Mouse (Mus musculus): ENCODE results near the gene Noxo1.
"Not testable (repeated sequence)": the region's sequence is repeated elsewhere in the genome, so short reads cannot be mapped to it uniquely, and the experiment has no call there.

Gene Noxo1

DNA sequence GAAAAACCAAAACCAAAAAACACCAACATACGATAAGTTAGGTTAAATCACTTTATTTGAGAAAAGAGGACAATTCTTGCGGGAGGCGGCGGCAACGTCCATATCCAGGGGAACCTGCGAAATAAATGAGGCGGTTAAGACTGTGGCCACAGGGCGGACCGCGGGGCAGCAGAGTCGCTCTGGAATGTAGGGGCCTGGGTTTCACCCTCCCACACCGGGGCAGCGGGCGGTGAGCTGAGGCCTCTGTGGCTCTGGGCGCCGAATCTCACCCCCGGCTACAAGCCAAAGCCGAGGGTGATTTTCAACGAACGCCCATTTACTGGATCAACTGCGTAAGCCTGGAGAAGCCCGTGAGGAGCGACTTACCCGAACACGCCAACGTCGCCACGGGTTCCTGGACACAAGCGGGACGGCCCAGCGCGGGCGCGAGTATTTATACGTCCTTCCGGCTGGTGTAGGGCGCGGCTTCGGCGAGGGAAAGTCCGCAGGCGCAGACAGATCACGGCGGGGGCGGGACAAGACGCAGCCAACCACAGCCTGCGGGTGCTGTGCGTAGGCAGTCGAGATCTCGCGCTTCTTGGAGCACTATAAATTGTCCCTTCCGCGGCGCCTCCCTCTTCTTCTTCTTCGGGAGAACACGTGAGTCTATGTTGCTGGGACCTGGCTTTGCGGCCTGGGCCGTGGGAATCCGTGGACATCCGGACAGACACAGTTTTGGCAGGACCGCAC is 23.6 kb downstream of the Noxo1 start:
- in situ Hi-C loops (cut with MboI, MseI) = no loop called here

DNA sequence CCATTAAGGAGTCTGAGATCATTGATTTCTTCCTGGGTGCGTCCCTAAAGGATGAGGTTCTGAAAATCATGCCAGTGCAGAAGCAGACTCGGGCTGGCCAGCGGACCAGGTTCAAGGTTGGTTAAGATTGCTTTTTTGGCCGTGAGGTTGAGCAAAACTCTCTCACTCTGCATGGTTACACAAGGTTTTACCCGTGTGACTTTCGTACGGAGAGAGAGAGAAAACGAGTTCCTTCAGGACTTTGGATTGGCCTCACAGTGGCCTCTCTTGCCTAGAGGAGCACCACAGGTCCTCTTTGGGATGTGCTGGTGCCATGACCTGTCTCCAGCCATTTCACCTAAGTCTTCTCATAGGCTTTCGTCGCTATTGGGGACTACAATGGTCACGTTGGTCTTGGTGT is 24.6 kb downstream of the Noxo1 start:
- in situ Hi-C loops (cut with MboI, MseI) = not testable (repeated sequence)

- in situ Hi-C loops (cut with MboI, MseI) = not testable (repeated sequence)
These were observed 25.4 kb downstream of the Noxo1 start for GRCm38 (mm10) chr17:24721383-24721955.

GRCm38 (mm10) chr17:24722220-24722924 is 26.3 kb downstream of the Noxo1 start:
- in situ Hi-C loops (cut with MboI, MseI) = no loop called here

GRCm38 (mm10) chr17:24723122-24723880 is 27.3 kb downstream of the Noxo1 start:
- in situ Hi-C loops (cut with MboI, MseI) = no loop called here

DNA sequence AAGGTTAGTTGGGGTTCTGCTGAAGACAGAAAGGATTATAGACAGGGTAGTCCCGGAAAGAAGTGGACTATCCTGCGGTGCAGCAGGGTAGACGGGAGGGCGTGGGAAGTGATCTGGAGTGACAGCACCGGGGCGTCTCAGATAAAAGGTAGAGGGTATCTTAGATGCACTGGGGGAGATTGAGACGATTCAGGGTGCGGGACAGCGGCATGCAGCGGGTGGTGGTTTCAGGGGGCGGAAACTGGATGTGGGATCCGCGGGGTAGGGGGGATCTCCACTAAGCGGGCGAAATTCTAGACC is 27.8 kb downstream of the Noxo1 start:
- in situ Hi-C loops (cut with MboI, MseI) = no loop called here

DNA sequence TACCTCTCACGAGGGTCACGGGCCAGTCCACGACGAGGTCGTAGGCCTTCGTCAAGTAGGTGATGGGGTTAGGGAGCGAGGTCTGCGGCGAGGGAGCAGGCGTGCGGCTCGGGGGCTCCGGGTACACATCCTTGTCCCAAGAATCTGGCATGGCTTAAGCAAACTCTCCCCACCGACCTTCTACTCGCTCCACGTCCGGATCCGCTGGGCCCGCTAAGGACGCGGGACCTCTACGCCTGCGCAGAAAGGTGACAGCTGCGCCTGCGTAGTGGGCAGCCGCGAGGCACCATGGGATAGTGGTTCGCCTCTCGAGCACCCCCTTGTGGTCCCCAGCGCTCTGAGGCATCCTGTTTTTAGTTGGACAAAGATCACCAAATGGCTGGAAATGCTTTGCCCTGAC is 28.1 kb downstream of the Noxo1 start, which contains the start of gene Ndufb10:
Ndufb10 (minus strand) TSS at position 295 of the 400 bp plus-strand sequence.
- in situ Hi-C loops (cut with MboI, MseI) = no loop called here

DNA sequence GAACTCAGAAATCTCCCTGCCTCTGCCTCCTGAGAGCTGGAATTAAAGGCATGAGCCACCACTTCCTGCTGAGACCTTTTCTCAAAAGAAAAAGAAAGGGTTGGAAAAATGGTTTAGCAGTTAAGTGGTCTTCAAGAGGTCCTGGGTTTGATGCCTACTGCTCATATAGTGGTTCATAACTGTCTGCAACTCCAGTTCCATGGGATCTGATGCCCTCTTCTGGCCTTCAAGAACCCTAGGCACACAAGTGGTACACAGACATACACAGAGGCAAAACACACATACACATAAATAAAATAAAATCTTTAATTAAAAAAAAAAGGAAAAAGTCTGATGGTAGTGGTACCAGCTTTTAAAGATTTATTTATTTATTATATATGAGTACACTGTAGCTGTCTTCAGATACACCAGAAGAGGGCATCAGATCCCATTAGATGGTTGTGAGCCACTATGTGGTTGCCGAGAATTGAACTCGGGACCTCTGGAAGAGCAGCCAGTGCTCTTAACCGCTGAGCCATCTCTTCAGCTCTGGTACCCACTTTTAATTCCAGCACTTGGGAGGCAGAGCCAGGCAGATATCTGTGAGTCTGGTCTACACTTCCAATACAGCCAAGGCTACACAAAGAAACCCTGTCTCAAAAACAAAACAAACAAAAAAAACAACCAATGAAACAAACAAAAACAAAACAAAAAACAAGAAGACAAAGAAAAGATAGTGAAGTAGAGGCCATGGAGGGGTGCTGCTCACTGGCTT is 29.8 kb downstream of the Noxo1 start:
- in situ Hi-C loops (cut with MboI, MseI) = no loop called here

DNA sequence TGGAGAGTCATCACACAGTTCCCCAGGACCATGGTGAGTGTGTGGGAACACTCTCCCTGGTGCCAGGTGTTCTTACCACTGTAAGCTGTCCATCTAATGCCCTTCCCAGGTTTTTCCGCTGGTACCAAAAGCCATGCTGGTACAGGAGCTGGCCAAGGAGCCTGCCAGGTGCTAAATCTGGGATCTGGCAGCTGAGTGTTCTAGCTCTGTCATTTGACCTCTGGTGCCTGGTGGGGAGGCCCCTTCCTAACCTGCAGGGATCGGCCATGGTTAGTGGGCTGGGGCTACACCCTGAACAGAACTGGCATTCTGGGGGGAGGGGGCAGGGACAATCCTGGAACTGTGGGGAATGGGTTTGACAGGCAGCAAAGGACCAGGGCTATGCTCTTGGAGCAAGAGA is 31.6 kb downstream of the Noxo1 start, which contains the start of gene Rpl3l:
Rpl3l (plus strand) TSS at position 203 of the 400 bp plus-strand sequence.
- in situ Hi-C loops (cut with MboI, MseI) = no loop called here

DNA sequence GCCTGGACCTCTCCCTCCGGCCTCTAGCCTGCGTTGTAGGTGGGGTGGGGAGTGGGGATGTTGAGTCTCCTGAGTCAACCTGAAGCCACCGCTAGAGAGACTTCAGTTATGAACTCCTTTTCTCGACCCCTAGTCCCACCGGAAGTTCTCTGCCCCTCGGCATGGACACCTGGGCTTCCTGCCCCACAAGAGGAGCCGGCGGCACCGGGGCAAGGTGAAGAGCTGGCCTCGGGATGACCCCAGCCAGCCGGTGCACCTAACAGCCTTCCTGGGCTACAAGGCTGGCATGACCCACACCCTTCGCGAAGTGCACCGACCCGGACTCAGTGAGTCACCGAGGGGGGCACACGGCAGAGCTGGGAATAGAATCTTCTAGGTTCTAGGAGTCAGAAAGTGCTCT is 32.1 kb downstream of the Noxo1 start:
- in situ Hi-C loops (cut with MboI, MseI) = no loop called here

DNA sequence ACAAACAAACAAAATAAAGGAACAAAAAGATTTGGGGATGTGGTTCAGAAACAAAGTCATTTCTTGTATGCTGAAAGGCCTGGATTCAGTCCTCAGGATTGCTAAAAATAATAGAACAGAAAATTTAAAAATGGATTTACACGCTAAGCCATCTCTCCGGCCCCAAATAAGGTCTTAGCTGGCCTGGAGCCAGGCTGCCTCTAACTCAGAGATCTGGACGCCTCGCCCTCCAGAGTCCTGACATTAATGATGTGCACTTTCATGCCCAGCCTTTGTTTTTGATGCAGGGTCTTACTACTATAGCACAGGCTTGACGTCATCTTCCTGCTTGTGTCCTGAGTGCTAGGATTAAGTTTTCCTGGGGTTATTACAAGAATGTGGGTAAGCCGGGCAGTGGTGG is 33.0 kb downstream of the Noxo1 start:
- in situ Hi-C loops (cut with MboI, MseI) = no loop called here

- in situ Hi-C loops (cut with MboI, MseI) = no loop called here
These were observed 34.8 kb downstream of the Noxo1 start for GRCm38 (mm10) chr17:24730787-24731186.

DNA sequence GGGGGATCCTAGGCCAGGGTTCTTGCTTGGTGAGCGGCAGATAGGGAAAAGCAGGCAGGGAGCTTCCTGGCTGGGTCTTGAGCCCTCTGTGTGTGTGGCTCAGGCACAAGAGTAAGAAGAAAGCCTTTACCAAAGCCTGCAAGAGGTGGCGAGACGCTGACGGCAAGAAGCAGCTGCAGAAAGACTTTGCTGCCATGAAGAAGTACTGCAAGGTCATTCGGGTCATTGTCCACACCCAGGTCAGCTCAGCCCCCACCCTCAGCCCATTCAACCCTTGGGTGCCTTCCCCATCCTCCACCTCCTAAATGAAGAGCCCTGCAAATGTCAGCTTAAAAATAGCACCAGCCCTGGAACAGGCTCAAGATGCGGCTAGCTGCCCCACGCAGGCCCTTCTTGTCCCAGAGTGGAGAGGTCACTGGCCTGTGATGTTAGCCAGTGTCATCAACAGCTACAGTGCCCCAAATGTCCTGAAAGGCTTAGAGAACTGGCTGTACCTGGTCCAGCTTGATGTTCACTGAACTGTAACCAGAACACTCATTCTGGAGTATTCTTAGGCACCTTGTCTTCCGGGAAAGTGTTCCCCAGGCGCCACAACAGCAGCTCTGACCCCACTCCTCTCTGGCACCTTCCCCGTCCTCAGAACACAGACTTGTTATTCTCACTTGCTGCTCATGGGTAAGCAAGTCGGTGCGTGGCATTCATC is 36.4 kb downstream of the Noxo1 start:
- in situ Hi-C loops (cut with MboI, MseI) = no loop called here

DNA sequence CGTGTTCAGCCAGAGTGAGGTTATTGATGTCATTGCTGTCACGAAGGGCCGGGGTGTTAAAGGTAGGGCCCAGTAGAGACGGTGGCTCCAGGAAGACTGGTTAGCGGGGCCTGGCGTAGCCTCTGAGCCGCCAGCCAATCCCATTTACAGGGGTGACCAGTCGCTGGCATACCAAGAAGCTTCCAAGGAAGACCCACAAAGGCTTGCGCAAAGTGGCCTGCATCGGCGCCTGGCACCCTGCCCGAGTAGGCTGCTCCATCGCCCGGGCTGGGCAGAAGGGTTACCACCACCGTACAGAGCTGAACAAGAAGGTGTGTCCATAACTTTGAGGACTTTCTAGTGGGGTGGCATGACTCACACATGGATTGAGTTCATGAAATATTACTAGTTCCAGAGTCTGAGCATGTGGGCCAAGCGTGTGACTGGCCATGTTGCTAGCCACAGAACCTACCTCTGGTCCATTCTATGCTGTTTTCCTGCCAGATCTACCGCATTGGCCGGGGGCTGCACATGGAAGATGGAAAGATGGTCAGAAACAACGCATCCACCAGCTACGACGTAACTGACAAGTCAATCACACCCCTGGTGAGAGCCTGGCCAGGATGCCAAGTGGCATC is 37.5 kb downstream of the Noxo1 start:
- in situ Hi-C loops (cut with MboI, MseI) = no loop called here

DNA sequence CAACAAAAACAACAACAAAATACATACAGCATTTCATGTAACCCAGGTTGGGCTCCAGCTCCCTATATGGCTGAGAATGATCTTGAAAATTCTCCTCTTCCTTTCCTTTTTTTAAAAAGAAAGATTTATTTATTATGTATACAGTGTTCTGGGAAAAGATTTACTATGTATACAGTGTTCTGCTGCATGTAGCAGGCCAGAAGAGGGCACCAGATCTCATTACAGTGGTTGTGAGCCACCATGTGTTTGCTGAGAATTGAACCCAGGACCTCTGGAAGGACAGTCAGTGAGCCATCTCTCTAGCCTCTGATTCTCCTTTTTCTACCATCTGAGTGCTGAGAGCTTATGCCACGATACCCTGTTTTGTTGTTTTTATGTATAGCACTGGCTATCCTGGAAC is 38.5 kb downstream of the Noxo1 start:
- in situ Hi-C loops (cut with MboI, MseI) = no loop called here

DNA sequence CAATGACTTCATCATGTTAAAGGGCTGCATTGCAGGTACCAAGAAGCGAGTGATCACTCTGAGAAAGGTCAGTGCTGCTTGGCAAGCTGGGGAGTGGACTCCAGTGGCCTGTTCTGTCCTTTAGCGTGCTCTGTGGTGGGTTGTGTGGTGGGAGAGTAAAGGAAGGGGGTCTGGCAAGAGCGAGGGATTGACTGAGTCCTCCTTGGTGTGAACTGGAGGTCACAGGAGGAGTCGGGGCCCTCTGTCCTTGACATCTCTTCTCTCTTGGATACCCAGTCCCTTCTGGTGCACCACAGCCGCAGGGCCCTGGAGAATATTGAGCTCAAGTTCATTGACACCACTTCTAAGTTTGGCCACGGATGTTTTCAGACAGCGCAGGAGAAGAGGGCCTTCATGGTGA is 39.4 kb downstream of the Noxo1 start:
- in situ Hi-C loops (cut with MboI, MseI) = no loop called here

DNA sequence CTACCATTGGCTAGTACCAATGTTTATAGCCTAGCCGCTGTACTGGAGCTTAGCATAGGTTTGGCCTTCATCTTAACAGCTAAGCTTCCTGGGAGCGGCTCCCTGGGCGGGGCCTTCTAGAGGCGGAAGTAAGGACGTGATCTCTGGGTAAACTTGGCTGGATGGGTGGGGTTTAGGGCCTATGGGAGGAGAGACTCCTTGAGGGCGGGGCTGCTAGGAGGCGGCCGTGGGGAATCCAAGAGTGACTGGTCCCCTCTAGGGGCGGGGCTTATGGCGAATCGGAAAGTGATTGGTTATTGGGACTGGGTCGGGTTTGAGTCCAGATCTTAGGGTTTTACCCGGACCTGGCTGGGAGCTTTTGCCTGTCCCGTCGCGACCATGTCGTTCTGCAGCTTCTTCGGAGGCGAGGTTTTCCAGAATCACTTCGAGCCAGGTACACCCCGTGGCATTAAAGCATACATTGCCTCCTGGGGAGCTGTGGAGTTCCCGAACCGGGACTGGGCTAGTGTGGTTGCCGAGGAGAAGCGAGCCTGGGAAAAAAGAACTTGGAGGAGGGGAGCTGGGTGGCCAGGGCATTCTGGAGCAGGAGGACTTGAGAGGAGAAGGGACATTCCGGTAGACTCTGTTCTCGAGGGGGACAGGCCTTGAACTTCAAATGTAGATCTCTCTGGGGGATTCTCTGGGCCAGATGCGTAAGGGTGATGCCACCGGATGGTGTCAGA is 40.5 kb downstream of the Noxo1 start, which contains the start of gene Msrb1:
Msrb1 (plus strand) TSS at position 313 of the 722 bp plus-strand sequence.
- in situ Hi-C loops (cut with MboI, MseI) = no loop called here

DNA sequence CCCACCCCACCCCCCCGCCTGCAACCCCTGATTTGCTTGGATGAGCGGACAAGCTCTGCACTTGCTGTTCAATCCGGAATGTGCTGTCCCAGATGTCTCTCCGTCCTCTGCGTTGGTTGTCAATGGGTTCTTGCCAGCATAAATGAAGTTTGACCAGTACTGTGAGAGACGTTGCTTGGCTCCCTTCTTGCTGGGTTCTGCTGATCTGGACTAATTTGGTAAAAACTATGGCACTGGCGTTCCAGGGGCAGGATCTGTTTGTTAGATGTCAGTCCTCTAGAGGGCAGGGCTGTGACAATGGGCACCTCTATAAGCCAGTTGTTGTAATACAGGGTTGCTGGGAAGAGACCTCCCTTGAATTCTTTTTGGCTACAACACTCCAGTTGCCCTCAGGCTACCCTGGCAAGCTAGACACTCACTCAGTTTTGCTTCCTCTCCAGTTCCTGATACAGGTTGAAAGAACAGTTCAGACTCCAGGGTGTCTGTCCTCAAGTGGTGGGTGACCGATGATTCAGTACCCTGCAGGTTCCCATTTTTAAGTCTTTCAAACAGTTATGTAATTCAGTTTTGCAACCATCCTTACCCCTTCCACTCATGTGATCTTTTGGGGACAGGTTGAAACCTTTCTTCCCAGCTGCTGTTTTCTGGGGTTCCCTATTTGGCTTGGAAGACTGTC is 41.2 kb downstream of the Noxo1 start:
- in situ Hi-C loops (cut with MboI, MseI) = no loop called here

DNA sequence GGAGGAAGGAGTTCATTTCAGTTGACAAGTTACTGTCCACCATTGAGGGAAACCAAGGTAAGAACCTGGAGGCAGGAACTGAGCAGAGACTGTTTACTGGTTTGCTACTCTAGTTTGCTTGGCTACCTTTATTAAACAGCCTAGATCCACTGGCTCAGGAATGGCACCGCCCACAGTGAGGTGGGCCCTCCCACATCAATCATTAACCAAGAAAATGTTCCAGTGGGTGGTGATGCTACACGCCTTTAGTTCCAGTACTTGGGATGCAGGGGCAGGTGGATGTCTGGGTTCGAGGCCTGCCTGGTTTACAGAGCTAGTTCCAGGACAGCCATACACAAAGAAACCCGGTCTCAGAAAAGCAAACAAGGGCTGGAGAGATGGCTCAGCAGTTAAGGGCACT is 42.2 kb downstream of the Noxo1 start:
- in situ Hi-C loops (cut with MboI, MseI) = no loop called here
